Mouse (Mus musculus) ovary, postnatal 10 days (tissue): Measurements from ENCODE around the gene Ktn1.

ENCODE experiments used
- DNase-seq: peaks from one replicate; pipeline ENCODE4 v3.0.0; 2022; ENCODE audit warnings: low spot score

The Ktn1 gene

DNA sequence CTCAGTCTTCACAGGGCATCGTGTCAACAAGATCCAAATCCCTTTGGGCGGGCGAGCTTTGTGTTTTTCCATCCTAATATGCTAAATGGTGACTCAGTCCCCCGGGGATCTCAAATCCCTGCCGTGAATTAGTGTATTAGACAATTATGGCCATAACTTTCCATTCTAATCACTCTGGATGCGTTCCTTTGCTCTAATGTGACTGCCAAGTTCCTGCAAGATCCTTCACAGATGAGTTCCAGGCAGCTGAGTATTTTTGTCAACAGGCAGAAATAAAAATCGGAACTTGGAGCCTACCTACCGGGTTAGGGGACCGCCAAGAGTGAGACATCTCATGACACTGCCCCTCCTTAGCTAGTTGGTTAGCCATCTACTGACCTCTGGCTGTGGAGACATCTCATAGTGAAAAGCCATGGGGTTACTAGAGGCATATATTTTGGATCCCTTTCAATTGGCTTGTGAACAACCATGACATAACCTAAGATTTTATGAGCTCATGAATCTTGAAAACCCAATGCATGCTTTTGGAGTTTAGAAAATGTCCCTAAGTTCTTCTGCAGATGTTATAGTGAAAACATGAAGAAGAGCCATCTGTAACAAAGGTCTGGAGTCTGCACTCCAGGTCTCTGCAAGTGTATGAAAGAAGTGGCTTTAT lies 108.3 kb downstream of the Ktn1 start:
- DNase-seq = no peak

DNA sequence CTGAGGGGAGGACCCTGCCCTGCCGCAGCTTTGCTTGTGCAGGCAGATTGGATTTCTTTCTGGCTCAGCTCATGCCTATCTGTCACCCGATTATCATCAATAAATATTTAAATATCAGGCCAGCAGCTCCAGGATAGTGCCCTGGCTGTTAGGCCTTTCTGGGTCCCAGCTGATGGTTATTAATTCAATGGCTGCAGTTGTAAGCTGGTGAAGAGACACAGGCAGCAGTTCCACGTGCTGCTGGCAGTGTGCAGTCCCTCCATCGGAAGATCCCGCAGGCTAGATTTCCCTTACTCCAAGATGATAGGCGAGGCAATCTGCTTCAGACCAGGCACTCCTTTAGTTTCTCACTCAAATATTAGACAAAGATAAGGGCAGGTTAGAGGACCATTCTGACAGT lies 116.9 kb downstream of the Ktn1 start:
- DNase-seq = no peak

DNA sequence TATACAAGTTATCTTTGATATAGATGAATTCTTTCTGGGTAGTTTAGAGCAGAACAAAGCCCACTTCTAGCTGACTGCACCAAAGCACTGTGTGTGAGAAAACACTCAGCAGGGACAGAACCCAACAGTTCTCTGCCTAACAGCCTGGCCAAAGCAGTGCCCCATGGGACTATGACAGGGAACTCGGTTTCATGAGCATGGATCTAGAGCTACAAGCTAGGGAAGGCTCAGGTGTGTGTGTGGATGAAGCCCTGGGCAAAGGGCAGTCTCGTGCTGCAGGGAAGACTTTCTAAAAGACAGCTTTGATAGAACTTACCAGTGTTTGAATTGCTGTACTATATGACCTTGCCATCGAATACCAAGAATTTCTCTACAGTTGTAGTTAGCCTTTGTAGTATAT lies 117.5 kb downstream of the Ktn1 start:
- DNase-seq = no peak

DNA sequence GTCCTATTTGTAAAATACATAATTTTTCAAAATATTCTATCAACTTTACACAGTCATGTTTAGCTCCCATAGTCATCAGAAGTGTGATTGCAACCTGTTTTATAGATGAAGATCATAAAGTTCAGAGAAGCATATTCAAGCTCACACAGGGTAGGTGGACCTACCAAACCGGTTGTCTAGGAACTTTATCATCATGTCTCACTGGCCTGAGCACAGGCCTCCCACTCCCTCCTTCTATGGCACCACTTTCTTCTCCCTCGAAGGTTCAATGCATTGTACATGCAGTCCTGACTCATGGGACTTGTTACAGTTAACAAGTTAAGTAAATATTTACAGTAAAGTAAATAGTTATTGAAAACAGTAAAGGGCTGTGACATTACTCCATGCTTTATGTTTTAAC lies 118.1 kb downstream of the Ktn1 start:
- DNase-seq = no peak

DNA sequence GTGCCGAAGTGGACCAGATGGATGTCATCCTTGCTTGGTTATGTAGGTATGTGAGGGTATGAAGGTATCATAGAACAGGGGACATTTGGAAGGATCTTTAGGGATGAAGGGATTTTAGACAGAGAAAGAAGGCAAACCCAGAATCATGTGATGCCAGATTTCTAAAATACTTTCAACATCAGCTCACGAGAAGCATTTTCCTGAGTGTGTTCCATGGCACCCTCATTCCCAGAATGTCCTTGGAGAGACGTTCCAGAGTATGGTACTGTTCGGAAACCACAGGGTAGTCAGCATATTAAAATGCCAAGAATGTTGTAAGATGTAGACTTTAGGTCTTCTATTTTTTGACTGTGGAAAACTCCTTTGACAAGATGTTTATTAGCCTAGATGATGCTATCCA lies 123.2 kb downstream of the Ktn1 start:
- no peak for DNase-seq

DNA sequence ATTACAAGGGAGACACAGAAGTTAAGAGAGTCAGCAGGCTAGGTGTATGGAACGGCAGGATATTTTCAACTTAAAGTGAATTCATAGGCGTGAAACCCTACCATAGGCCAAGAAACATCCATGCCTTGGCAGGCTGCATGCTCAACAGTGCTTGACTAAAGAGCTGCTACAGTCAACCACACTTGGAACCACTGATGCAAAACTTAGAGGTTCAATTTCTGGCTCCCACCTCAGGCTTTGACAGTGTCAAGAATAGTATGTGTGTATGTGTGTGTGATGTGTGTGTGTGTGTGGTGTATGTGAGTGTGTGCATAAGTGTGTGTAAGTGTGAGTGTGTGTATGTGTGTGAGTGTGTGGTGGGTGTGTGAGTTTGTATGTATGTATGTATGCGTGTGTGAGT lies 127.3 kb downstream of the Ktn1 start:
- no peak for DNase-seq

DNA sequence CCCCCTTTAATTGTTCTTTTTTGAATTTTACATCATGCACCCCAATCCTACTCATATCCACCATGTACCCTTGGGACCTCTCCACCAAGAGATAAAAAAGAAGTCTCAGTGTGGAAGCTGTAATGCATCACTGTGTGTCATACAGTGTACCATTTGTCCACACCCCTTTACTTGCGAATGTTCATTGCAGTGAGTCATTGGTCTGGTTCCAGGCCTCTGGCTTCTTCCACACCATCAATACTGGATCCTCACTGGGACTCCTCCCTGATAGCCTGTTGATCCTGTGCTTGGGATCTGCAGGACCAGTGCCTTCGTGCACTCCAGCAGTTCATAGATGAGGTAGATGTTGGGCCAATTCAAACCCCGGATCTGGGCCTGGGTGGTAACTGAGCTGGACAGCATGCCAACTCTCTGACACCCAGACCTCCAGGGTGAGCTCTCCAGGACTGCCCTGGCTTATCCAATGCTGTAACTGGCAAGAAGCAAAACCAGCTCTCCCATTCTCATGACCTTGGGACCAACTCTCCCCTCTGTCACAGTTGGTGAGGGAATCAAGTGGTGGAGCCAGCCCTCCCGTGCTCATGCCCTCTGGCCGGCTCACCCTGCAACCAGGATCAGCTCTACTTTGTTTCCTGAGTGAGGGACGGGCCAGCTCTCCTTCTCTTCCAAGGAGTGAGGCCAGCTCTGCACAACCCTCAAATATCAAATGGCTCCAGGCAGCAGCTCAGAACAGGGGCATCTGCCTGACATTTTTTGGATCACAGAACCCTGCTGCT lies 128.2 kb downstream of the Ktn1 start:
- DNase-seq = no peak

DNA sequence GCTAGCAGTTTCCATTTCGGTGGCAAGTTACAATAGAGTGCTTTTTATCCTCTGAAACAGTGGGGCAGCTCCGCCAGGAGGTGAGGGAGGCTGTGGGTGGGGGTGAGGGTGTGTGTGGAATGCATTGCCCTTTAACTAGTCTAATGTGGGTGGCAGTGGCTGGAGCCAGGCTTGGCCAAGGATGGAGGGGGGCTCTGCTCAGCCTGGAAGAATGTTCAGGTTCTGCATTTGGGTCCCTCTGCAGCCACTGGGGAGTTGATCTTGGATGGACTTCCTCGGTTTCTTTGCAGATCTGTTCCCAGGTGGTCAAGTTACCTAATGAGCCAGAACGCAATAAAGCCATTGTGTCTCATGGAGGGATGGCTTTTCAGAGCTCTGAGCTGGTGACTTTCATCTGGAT lies 137.9 kb downstream of the Ktn1 start:
- DNase-seq = no peak
